Mouse (Mus musculus) cerebellum, adult 18-20 months (tissue): ENCODE data around the gene Abhd15.
"Not testable (repeated sequence)": the region's sequence is repeated elsewhere in the genome, so short reads cannot be mapped to it uniquely, and the experiment has no call there.

Experiments used
- DNase-seq, 2 experiments: peaks; one replicate each; pipeline ENCODE4 v3.0.0; 2021

The Abhd15 gene

DNA sequence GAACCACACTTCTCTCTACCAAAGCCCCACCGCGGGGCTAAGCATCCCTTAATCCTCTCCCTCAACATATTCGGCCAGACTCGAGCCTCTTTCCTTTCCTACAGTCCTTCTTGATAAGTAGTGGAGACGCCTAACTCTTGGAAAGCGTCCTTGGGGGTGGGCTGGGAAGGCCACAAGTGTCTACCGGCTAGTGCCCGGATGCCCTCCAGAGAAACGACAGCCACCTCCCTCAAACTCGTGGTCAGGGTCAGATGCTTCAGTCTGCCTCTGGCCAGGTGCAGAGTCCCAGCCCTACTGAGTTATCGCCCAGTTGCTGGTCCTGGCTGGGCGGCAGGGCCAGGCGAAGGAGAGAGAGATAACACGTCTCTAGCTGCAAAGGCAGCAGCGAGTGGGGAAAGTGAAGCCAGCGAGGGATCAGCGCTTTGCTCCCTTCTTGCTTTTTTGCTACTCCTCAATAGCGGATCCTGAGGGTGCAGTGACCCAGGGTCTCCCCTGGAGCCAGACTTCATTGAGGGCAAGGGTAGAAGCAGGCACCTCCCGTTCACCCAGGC, 565 bp upstream of the Abhd15 start:
- DNase-seq = no peak

- DNase-seq = peak in 1 of 2 experiments; percentile 28
Observed at GRCm38 (mm10) chr11:77515637-77516552, 974 bp downstream of the Abhd15 start, which contains the start of gene Trp53i13. Gene Trp53i13, minus strand, starts transcription at chr11:77515980.

- peak in 1 of 2 experiments; percentile 5 for DNase-seq
Observed at GRCm38 (mm10) chr11:77516553-77517425, 1.9 kb downstream of the Abhd15 start.

- peak in 1 of 2 experiments; percentile 2 for DNase-seq
Observed at GRCm38 (mm10) chr11:77518051-77518798, 3.3 kb downstream of the Abhd15 start.

- DNase-seq = no peak
Observed at GRCm38 (mm10) chr11:77519043-77519442, 4.1 kb downstream of the Abhd15 start, which contains the start of gene Gm10392. Gene Gm10392, minus strand, starts transcription at chr11:77519198.

GRCm38 (mm10) chr11:77520601-77521529, 5.9 kb downstream of the Abhd15 start:
- DNase-seq = no peak

DNA sequence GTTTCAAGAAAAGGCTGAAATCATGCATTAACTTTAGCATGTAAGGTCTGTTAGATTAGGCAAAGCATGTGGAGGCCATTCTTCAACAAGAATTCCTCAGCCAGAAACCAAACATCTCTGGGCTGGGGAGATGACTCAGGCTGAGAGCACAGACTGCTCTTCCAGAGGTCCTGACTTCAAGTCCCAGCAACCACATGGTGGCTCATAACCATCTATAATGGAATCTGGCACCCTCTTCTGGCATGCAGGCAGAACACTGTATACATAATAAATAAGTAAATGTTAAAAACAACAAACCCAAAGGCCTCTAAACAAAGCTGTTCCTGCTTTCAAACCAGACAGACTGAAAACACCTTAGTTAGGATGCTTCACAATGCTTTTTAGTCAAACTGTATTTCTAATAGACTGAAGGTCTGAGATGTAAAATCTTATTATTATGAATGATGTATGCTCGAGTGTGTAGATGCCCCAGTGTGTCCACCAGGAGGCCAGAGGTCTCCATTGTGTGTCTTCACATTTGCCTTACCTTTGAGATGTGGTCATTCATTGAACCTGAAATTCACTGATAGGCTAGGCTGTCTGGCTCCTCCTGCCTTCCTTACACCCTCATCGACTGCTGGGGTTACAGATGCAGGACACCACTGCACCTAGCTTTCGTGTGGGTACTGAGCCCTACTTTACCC, 11.0 kb downstream of the Abhd15 start:
- no peak for DNase-seq

GRCm38 (mm10) chr11:77528420-77528819, 13.5 kb downstream of the Abhd15 start:
- DNase-seq = not testable (repeated sequence)

DNA sequence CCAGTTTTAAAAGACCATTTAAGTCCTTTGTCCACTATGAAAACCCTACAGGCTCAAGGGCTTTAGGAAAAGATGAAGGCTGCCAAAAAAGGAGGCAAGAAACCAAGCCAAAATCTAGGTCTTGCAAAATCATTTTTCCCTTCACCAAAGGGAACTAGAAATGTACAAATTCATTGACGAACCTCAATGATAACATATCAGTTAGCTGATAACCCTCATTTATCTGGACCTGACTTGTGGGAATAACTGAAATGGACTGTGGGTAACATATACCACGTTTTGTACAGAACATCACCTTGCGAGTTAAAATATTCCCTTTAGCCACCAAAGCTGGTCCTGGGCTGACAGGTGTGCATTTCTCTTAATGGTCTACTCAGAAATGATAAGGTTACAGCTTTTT, 14.7 kb downstream of the Abhd15 start:
- DNase-seq = no peak

GRCm38 (mm10) chr11:77530862-77531261, 15.9 kb downstream of the Abhd15 start:
- DNase-seq = no peak

- DNase-seq = no peak
Observed at GRCm38 (mm10) chr11:77532202-77532846, 17.4 kb downstream of the Abhd15 start.

DNA sequence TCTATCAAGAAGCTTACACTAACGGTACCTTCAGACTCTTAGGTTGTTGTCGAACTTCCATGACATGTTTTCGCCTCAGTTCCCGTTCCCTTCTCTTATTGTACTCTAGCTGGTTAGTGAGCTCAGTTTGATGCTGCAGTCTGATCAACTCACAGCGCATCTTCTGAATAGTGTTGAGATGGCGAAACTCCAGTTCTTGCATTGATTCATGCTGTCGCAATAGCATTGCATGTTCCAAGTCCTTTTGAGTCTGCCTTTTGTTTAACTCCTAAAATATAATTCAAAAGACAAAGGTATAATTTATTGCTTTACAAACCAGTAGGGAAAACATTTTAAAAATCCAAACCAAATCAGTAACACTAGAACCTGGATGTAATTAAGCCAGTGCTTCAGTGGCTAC, 30.3 kb downstream of the Abhd15 start:
- DNase-seq = no peak

- DNase-seq = peak; percentile 72 to 84
Observed at GRCm38 (mm10) chr11:77585201-77585600, 70.3 kb downstream of the Abhd15 start.
